Mouse (Mus musculus) spleen, postnatal 14 days (tissue): Measurements from ENCODE around the gene Shank3.

Experiments
- DNase-seq, 2 experiments: peaks; one replicate each; pipeline ENCODE4 v3.0.0; 2021 to 2022; ENCODE audit warnings: low spot score in 2 of 2

Shank3 gene

GRCm38 (mm10) chr15:89498961-89499688, at the start of gene Shank3:
Gene Shank3 (plus strand): TSS chr15:89499623.
- no peak for DNase-seq

- DNase-seq: peak in 1 of 2 experiments; percentile 43
Observed at GRCm38 (mm10) chr15:89452906-89453864, 46.2 kb upstream of the Shank3 start.

- no peak for DNase-seq
Observed at GRCm38 (mm10) chr15:89453865-89454478, 45.5 kb upstream of the Shank3 start, which contains the start of gene Mapk8ip2. Gene Mapk8ip2 (plus strand): TSS chr15:89453913.

- DNase-seq: no peak
Observed at GRCm38 (mm10) chr15:89454857-89455256, 44.6 kb upstream of the Shank3 start.

GRCm38 (mm10) chr15:89455642-89456041, 43.8 kb upstream of the Shank3 start:
- no peak for DNase-seq

GRCm38 (mm10) chr15:89458942-89459341, 40.5 kb upstream of the Shank3 start:
- no peak for DNase-seq

- DNase-seq: no peak
Observed at GRCm38 (mm10) chr15:89459821-89460220, 39.6 kb upstream of the Shank3 start.

- no peak for DNase-seq
Observed at GRCm38 (mm10) chr15:89460298-89460697, 39.1 kb upstream of the Shank3 start.

- DNase-seq: no peak
Observed at GRCm38 (mm10) chr15:89461321-89461720, 38.1 kb upstream of the Shank3 start.

- no peak for DNase-seq
Observed at GRCm38 (mm10) chr15:89462176-89462575, 37.2 kb upstream of the Shank3 start.

GRCm38 (mm10) chr15:89463334-89464235, 35.8 kb upstream of the Shank3 start:
- no peak for DNase-seq

GRCm38 (mm10) chr15:89465052-89465451, 34.4 kb upstream of the Shank3 start:
- no peak for DNase-seq

- DNase-seq: no peak
Observed at GRCm38 (mm10) chr15:89468577-89468976, 30.8 kb upstream of the Shank3 start.

GRCm38 (mm10) chr15:89471476-89471875, 27.9 kb upstream of the Shank3 start:
- DNase-seq: no peak

- no peak for DNase-seq
Observed at GRCm38 (mm10) chr15:89473370-89473769, 26.1 kb upstream of the Shank3 start.

GRCm38 (mm10) chr15:89473921-89474320, 25.5 kb upstream of the Shank3 start:
- no peak for DNase-seq

GRCm38 (mm10) chr15:89474596-89475292, 24.7 kb upstream of the Shank3 start:
- DNase-seq: no peak

- DNase-seq: no peak
Observed at GRCm38 (mm10) chr15:89475293-89475600, 24.2 kb upstream of the Shank3 start.

- peak; percentile 83 to 87 for DNase-seq
Observed at GRCm38 (mm10) chr15:89475611-89476474, 23.6 kb upstream of the Shank3 start.

GRCm38 (mm10) chr15:89476475-89476815, 23.0 kb upstream of the Shank3 start:
- DNase-seq: no peak
